Mouse (Mus musculus) kidney, adult 9 months (tissue): ENCODE data around the gene Myo18a.

ENCODE experiments used
- DNase-seq: peaks from one replicate; pipeline ENCODE4 v3.0.0; 2022

The Myo18a gene

DNA sequence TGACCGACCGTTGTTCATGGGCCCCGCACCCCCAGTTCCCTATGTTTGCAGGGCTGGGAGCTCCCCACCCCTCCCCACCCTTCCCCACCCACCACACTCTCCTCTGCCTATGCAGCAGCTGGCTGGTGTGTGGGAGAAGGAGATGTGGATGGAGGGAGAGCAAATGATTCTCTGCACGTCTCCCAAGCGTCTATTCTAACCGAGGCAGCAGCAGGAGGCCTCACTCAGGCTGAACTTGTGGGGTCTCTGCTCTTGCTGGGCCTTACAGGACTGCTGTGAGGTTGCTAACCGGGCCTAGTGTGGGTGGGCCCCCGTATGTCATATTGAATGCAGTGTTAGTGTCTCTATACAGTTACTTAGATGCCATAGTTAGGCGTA is 37.4 kb downstream of the Myo18a start:
- DNase-seq: no peak

DNA sequence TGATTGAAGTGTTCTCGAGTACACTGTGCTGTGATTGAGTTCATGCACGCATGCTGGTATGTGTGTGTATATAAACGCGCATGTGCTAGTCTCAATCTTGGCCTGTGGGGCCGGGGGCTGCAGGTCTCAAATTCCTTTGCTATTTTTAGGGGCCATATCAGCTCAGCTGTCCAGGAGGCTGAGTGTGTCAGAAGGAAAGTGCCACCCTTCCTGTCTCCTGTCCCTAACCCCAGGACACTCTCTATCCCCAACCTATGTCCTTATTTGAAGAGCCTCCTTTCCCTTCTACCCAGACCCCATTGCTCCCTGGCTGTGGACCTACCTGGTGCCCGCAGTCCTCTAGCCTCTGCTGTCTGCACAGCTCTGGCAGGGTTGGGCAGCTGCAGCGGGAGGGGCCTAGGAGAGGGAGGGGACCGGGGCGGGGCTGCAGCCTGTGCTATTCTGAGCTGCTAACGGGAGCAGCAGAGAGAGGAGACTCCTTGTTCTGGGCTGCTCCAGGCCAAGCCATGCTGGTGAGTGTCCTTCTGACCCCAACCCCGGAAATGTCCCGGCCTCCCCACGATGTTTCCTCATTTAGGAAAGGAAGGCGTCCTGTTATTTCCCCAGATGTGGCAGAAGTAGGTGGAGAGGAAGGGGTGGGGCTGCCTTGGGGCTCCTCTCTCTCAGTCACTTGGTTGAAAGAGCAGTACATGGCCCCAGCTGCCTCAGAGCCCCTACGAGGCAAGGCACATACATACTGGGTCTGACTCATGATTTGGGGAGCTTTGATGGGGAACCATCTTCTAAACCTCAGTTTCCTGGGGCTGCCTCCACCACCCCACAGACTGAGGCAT is 38.0 kb downstream of the Myo18a start:
- peak; percentile 81 for DNase-seq

DNA sequence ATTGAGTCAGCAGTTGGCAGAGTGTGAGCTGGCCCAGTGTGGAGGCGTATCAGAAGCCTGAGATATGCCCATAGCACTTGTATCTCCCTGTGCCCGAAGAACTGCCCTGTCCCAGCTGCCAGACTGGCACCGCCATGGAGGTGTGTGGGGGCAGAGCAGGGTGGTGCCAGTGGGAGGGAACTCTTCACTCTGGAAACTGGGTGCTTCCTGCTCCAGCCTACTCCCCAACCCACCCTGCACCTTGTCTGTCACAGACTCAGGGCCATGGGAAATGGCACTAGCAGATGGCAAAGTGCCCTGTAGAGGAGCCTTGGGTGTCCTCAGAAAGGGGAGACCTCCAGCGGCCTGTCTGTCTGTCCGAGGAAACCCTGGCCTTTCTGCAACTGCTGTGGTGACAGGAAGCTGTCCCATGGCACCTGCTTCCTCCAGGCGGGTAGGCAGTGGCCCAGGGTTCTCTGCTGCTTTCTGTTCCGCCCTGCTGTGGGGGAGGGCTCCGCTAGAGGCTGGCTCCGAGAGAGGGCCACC is 39.4 kb downstream of the Myo18a start:
- peak; percentile 30 for DNase-seq

DNA sequence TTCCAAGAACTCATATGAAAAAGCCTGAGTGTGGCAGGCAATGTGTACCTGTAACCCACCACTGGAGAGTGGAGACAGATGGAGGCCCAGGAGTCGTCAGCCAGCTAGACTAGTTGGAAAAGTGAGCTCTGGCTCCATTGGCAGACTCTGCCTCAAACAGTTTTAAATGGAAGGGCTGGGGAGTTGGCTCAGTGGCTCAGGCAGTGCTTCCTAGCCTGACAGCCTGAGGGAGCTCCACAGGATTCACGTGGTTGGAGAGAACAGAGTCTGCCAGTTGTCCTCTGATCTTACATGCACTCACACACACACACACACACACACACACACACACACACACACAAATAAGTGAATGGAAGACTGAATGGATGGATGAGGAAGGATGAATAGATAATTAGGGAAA is 43.2 kb downstream of the Myo18a start:
- DNase-seq: peak; percentile 57

DNA sequence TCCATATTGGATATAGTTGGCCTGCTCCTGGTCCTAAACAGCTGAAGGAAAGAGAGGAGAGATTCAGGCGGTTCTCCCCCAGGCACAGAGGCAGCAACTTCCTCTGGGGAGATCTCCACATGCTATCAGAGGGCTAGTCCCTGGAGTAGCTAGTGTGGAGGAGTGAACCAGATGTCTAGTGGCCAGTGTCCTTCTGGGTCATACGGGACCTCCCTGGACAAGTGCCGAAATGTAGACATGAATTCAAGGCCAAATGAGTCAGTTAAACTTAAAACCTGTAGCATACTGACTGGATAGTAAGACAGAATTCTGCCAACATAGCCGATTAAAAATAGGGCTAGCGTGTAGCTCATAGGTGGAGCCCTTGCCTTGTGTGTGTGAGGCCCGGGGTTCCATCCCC is 43.8 kb downstream of the Myo18a start:
- no peak for DNase-seq

DNA sequence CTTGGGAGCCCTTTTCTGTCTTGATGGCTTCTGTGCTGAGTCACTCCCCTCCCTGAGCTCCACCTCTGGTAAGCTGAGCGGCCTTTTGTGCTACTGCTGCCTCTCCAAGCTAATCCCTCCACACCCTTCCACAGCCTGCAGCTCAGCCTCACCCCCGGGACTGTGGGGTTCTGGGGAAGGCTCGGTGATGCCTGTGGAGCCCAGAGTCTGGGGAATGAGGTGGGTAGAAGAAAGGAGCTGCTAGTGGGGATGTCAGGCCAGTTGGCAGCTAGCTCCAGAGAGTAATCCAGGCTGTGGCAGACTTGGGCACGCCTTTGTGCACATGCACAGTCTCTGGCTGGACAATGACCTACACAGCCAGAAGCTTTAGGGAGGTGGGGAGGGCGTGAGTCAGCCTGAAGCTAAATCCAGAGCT is 45.0 kb downstream of the Myo18a start:
- peak; percentile 50 for DNase-seq

DNA sequence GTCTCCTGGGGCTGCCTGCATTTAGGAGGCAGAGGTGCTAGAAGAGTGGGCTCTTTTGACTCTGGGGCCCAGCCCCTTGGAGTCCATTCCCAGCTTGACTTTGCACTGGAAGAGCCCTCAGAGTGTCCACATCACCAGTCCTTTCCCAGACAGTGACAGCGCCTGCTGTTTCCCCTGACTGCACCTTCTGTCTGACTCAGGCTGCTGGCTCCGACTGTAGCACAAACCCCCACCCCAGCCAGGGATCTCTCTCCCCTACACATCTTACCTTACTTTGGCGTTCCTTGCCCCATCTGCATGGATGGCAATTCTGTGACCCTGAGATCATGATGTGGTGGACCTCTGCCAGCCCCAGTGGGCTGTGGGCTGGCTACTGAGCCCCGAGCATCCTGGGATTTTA is 46.2 kb downstream of the Myo18a start:
- DNase-seq: no peak

DNA sequence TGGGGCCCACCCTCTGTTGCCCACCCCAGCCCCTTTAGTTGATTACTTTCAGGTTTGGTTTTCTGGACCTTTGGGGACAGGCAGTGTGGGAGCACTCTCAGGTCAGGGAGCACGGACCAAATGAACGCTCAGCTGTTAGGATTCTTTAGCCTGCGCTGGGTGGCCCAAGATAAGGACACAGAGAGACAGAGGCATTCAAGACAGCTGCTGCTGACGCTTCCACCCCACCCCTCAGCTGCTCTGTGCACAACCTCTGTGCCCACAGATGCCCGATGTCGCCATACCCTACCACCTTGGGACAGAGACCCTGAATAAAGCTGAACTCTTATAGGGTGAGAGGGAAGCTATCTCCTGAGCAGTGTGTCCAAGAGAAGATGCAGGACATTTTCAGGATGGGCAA is 47.0 kb downstream of the Myo18a start:
- no peak for DNase-seq

DNA sequence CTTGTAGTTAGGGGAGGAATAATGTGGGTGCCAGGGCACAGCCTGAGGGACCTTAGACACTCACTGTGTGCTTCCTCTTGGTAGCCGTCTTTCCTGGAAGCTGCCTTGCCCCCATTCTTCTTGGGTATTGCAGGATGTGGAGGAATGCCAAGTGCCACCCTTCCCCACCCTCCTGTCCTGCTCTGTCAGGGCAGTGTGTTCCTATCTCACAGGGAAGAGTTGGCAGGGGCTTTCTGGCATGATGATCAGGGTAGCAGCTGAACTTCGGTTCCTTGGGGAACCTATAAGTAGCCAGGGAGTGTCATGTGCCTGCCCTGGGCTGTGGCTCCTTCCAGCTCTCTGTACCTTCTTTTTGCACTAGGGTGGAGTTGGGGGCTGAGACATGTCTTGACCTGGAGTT is 50.9 kb downstream of the Myo18a start:
- no peak for DNase-seq

DNA sequence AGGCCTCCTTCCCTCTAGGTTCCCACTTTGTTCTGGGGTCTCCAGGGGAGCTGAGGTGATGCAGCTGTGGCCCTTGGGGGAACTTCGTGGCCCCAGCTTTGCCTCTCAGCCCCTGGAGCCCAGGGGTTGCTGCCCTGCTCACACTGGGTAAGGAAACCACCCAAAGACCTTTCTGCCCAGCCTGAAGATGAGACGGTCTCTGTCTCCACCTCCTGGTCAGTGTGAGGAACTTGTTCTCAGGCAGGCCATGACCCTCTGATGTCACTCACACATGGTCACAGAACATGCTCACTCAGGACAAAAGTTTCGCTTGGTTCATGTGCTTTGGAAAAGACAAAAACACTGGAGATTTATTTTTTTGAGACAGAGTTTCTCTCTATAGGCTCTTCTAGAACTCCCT is 53.0 kb downstream of the Myo18a start:
- DNase-seq: peak; percentile 64

DNA sequence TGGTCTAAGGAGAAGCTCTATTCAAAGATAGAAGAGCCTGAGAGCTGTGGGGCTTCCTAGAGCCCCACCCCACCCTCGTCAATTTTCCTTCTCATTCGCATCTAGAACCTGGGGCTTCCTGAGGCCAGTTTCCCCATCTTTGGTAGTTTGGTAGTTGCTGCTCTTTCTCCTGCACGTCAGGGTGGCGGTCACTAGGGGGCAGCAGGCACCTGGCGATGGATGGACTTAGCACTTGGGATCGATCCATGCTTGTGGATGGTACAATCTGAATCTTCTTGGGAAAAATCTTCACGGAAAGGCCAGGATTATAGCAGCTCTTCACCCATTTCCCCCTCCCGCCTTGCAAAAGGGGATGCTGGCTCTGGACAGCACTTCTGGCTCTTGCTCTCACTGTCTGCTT is 58.6 kb downstream of the Myo18a start:
- peak; percentile 64 for DNase-seq

DNA sequence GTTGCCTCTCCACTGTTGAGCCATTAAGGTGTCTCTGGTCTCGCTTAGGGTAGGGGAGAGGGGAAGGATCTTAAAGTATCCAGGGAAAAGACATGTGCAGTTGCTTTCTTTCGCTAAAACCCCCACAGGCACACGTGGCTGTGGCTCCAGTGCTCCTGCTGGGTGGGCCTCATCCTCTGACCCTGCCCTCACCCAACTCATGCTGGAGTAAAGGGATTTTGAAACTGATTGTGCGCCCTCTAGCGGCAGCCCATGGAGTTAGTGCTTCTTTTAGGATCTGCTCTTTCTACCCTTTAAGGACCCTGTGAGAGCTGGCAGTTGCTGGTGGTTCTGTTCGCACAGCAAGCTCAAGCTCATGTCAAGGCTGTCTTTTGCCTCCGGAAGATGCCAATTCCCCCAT is 59.7 kb downstream of the Myo18a start:
- DNase-seq: peak; percentile 59

DNA sequence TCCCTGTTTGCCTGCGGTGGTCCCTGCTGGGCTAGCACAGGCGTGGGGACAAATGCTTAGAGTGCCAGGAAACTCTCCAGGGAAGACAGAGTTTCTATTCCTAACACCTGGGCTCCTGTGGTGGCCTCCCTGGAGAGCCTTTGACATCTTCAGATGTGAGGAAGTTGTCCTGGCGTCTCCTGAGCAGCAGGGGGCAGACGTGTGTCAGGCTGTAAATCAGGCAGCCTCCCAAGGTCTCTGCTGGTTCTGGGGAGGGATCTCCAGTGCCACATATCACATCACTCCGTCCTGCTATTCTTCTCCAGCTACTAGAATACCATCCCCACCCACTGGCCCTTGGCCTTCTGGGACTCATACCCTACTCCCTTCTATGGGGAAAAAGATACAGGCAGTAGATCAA is 62.8 kb downstream of the Myo18a start:
- DNase-seq: peak; percentile 83

DNA sequence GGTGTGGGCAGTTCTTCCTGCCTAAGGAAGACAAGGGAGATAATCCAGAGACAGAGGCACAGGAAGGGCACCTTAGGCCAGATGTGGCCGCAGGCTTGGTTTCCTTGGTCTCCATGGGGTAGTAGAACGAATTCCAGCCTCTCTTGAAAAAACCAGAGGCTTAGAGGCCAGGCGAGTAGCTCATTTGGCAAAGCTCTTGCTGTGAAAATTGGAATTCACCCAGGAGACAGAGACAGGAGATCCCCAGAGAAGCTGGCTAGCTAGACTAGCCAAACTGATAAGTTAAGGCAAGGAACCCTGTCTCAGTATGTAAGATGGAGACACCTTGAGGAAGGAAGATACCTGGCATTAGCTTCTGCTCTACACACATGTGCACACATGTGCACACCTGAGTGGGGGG is 63.3 kb downstream of the Myo18a start:
- no peak for DNase-seq

DNA sequence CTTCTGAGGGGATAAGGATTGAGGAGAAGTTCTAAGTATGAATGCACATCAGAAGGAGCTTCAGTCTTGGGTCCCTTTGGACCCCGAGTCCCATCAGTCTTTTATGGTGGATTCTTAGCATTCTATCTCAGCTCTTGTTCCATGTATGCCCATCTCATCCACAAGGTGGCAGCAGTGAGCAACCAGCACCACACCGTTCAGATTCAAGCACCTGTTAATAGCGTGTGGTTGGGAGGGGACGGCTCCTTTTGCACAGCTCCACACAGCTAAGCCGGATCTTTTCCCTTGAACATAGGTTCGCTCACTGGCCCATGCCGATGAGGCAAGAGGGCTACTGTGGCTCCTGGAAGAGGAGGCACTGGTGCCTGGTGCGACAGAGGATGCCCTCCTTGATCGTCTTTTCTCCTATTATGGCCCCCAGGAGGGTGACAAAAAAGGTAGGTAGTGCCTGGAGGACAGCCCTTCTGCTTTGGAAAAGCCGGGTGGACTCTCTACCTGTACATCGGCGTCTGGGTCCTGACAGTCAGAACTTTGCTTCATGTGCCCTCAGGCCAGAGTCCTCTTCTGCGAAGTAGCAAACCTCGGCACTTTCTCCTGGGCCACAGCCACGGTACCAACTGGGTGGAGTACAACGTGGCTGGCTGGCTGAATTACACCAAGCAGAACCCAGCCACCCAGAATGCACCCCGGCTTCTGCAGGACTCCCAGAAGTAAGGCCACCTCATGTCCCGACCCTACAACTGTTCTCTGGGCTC is 64.4 kb downstream of the Myo18a start:
- peak; percentile 85 for DNase-seq

DNA sequence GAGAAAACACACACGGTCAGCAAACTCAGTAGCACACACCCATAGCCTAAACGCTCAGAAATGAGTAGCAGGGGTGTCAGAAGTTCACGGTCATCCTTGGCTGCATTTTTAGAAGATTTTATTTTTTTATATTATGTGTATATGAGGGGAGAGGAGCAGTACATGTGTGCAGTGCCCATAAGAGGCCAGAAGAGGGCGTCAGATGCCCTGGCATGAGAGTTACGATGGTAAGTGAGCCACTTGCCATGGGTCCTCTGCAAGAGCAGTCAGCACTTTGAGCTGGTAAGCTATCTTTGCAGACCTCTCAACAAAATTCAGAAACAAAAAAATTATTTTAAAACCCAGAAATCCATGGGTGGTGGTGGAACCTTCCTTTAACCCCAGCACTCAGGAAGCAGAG is 65.1 kb downstream of the Myo18a start:
- no peak for DNase-seq

DNA sequence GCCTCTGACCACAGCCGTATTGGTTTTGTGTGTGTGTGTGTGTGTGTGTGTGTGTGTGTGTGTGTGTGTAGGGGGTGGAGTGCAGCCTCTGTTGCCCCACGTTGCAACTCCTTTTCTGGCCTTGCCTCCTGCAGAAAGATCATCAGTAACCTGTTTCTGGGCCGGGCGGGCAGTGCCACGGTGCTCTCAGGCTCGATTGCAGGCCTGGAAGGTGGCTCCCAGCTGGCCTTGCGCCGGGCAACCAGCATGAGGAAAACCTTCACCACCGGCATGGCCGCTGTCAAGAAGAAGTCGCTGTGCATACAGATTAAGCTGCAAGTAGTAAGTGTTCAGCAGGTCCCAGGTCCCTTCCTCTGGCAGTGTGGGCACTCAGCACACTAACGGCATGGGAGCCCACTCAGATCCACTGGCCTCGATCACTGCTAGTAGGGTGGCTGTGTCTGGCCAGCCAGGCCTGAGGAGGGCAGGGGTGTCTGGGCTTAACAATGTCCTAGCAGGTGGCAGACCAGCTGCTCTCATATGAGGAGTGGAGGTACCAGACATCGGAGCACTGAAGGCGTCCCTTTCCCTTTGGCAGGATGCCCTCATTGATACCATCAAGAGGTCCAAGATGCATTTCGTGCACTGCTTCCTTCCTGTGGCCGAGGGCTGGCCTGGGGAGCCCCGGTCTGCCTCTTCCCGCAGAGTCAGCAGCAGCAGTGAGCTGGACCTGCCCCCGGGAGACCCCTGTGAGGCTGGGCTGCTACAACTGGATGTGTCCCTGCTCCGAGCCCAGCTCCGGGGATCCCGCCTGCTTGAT is 66.2 kb downstream of the Myo18a start:
- DNase-seq: no peak

DNA sequence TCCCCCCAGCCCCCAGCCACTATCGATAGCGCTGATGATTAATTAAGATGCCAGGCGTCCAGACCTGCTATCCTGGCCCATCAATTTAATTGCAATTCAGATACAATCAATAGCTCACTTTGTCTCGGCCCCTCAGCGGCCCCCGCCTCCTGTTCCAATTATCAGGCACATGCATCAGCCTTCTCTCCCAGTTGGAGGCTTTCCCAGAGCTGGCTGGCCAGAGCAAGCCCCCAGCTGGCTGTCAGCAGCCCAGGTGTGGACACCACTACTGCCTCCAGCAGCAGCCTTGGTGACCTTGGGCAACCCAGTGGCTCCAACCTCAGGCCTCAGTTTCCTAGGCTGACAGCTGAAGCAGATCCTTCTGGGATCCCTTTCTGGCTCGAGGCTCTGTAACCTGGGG is 67.8 kb downstream of the Myo18a start:
- DNase-seq: peak; percentile 43

DNA sequence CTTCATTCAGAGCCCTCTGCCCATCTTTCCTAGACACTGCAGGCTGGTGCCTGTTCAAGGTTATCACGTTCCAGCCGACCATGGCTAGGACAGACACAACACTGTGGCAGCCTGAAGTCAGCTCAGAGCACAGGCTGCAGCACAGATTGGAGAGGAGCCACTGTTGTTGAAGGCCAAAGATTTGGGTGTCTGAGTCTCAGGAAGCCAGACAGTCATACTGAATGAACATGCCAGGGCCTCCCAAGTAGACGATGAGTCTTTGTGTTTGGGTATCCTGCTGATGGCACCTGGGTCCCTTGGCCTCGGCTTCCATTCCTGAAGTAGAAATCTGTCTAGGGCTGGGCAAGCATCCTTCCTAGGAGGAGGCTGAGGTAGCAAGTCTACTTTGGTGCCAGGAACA is 69.5 kb downstream of the Myo18a start:
- no peak for DNase-seq

DNA sequence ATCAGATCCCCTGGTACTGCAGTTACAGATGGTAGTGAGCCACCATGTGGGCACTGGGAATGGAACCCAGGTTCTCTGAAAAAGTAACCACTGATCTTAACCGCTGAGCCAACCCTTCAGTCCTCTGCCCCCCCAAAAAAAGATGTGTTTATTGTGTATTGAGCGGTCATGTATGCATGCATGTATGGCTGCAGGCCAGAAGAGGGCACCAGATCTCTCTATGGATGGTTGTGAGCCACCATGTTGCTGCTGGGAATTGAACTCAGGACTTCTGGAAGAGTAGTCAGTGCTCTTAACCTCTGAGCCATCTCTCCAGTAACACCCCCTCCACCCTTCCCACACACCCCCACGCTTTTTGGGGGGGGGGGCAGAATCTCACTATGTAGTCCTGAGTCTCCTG is 72.1 kb downstream of the Myo18a start:
- DNase-seq: no peak

DNA sequence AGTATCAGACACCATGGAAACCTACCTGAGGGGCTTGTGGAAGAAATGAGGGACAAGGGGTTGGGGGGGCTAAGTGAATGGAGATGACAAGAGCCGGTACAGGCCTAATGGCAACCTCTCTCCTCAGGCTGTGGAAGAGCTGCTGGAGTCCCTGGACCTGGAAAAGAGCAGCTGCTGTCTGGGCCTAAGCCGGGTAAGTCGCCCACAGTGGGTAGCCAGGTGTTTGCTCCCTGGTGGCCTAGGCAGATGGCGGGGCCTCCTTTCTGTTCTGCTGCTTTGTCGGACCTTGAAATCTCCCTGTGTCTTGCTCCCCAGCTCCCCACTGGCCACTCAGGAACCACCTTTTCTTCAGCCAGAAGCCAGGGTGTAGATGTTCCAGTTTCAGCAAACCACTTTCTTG is 73.2 kb downstream of the Myo18a start:
- no peak for DNase-seq

DNA sequence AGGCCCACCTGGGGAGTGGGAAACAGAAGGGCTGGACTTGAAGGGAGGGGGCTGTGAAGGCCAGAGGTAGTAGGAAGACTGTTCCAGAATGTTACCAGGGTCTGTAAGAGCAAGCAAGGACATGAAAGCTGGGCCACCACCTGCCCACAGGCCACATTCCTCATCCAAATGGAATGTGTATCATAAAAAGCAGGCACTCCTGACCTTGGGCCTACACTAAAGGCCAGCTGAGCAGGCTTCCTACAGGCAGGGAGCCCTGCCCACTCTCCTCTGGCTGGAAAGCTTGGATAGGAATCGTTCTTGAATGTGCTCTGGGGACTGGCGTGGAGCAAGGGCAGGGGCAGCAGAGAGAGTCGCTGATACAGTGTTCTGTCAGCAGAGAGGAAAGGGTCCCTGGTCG is 73.7 kb downstream of the Myo18a start:
- peak; percentile 69 for DNase-seq

DNA sequence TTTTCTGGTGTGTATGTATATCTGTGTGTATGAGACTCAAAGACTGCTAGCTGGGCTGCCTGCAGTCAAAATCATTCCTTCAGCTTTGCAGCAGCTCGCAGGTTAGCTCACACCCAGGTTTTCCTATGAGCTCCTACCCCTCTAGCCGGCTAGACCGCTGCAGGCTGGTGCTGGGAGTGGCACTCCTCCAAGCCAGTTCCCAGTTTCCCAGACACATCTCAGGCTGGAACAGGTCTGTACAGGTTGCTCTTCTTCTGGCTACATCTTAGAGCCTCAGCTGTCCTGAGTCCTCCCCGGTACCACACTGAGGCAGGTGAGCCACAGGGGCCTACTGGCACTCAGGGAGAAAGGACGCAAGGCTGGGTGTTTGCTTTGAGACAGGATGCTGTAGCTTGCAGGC is 74.8 kb downstream of the Myo18a start:
- DNase-seq: no peak
